Mouse (Mus musculus): ENCODE measurements at regions not wholly inside any gene's neighbourhood (a gene's known extent, or its start where the extent isn't known, plus 50 kb on each side); places are given as distances from the start of the nearest gene placed in this dataset.

- TF ChIP-seq CTCF (IDR thresholded peaks at IDR 0.05; ENCODE audit: control insufficient read depth, insufficient read depth, insufficient replicate concordance, low read depth, low read length) (no peak), POLR2A (IDR thresholded peaks at IDR 0.05; ENCODE audit: control insufficient read depth, low read depth, low read length) (no peak)
Observed at GRCm38 (mm10) chr5:103360775-103361247, 64.2 kb upstream of the Ptpn13 start.

All from testis, adult 2 months (tissue).